Mouse (Mus musculus) lung, adult 2 months (tissue): ENCODE measurements around the gene Meis3. TPM values are rescaled to one million over a fixed set of nuclear protein-coding genes. Genes with fewer than 3 reads are reported as not detected.

Source experiments
- DNase-seq: peaks from one replicate; pipeline ENCODE4 v3.0.0; 2022
- H3K4me1 ChIP-seq: fragments of 200-500 bp; 2 replicates; pipeline ENCODE4 v1.6.1; 2011; ENCODE audit warnings: low read length; ENCODE audit not compliant: control insufficient read depth, insufficient read depth
- H3K4me3 ChIP-seq: fragments of 200-500 bp; replicated peaks from 2 replicates; pipeline ENCODE3; 2011; ENCODE audit warnings: low read depth, mild to moderate bottlenecking, control low read depth, low read length; ENCODE audit errors: extremely low read depth
- CTCF ChIP-seq: fragments of 200-500 bp; IDR thresholded peaks from 2 replicates; pipeline ENCODE4 v1.5.1; 2011; ENCODE audit warnings: mild to moderate bottlenecking, low read length, control low read depth; ENCODE audit not compliant: insufficient read depth
- POLR2A ChIP-seq: fragments of 200-500 bp; IDR thresholded peaks from 2 replicates; pipeline ENCODE4 v1.6.1; 2011; ENCODE audit warnings: low read depth, mild to moderate bottlenecking, control low read depth, low read length, borderline replicate concordance; ENCODE audit errors: extremely low read depth
- WGBS: fragments of 180-500 bp; shearing (Covaris S2); methylation state at CpG from one replicate; pipeline ENCODE4 v1.1.7; 2018; 5-methylcytosine and 5-hydroxymethylcytosine counted together
- polyA plus RNA-seq: library from polyadenylated mRNA; depleted of rRNA; stranded (reverse); fragments of >200 nt; gene quantifications from 2 replicates; pipeline ENCODE4 v1.2.3, GENCODE M21; 2012; rRNA removed

The Meis3 gene
- polyA plus RNA-seq, result 19.4 and 23.4 TPM in 2 replicates

- H3K4me3 ChIP-seq, result peak within 1 kb of the TSS; percentile 69
- TF ChIP-seq POLR2A, result no peak
- peak; percentile 34 for TF ChIP-seq CTCF
- peaks cover 5% of the 10 kb centered on the region for H3K4me1 ChIP-seq
- 1% methylated on average over 42 of the region's 42 CpGs for WGBS
- peak; percentile 39 for DNase-seq
Measured at GRCm38 (mm10) chr7:16174597-16175541, at the start of gene Meis3. Gene Meis3 (plus strand): TSS chr7:16175090.

- H3K4me1 ChIP-seq, result no peaks in the 10 kb centered on the region; the same call in 1 of the 2 replicates
- H3K4me3 ChIP-seq, result no peak overlapping the region
- 83% methylated on average over 9 of the region's 9 CpGs for WGBS
- no peak for DNase-seq
- TF ChIP-seq POLR2A (no peak), CTCF (no peak)
Measured at GRCm38 (mm10) chr7:16125829-16126228, 49.1 kb upstream of the Meis3 start.

GRCm38 (mm10) chr7:16128344-16128743 is 46.5 kb upstream of the Meis3 start:
- H3K4me1 ChIP-seq, result no peaks in the 10 kb centered on the region; the same call in 1 of the 2 replicates
- WGBS, result 36% methylated on average over 6 of the region's 6 CpGs
- no peak for DNase-seq
- no peak overlapping the region for H3K4me3 ChIP-seq
- TF ChIP-seq POLR2A, result no peak

GRCm38 (mm10) chr7:16128899-16129298 is 46.0 kb upstream of the Meis3 start:
- TF ChIP-seq CTCF (no peak), POLR2A (no peak)
- DNase-seq, result no peak
- 65% methylated on average over 5 of the region's 5 CpGs for WGBS
- Histone ChIP-seq H3K4me3 (no peak overlapping the region), H3K4me1 (no peaks in the 10 kb centered on the region; the same call in 1 of the 2 replicates)

- WGBS, result 5% methylated on average over 12 of the region's 12 CpGs
- peak within 1 kb of the TSS; percentile 16 for H3K4me3 ChIP-seq
- peak; percentile 41 for DNase-seq
- no peaks in the 10 kb centered on the region; the same call in 1 of the 2 replicates for H3K4me1 ChIP-seq
- TF ChIP-seq CTCF (no peak), POLR2A (no peak)
Measured at GRCm38 (mm10) chr7:16129421-16129845, 45.5 kb upstream of the Meis3 start, which contains the start of gene Slc8a2. Gene Slc8a2 (plus strand): TSS chr7:16129826.

- TF ChIP-seq POLR2A (no peak), CTCF (no peak)
- WGBS, result 4% methylated on average over 35 of the region's 38 CpGs
- Histone ChIP-seq H3K4me3 (peak overlapping the region; percentile 16), H3K4me1 (no peaks in the 10 kb centered on the region; the same call in 1 of the 2 replicates)
- DNase-seq, result no peak
Measured at GRCm38 (mm10) chr7:16129846-16130691, 44.8 kb upstream of the Meis3 start.

GRCm38 (mm10) chr7:16130956-16131634 is 43.8 kb upstream of the Meis3 start:
- TF ChIP-seq POLR2A, result no peak
- no peak for TF ChIP-seq CTCF
- WGBS, result 34% methylated on average over 13 of the region's 13 CpGs
- no peaks in the 10 kb centered on the region; the same call in 1 of the 2 replicates for H3K4me1 ChIP-seq
- DNase-seq, result no peak
- no peak overlapping the region for H3K4me3 ChIP-seq

- DNase-seq, result no peak
- TF ChIP-seq CTCF (no peak), POLR2A (no peak)
- WGBS, result 8% methylated on average over 7 of the region's 7 CpGs
- no peaks in the 10 kb centered on the region; the same call in 1 of the 2 replicates for H3K4me1 ChIP-seq
- H3K4me3 ChIP-seq, result no peak overlapping the region
Measured at GRCm38 (mm10) chr7:16132161-16132581, 42.7 kb upstream of the Meis3 start.
